Mouse (Mus musculus): Measurements from ENCODE around the gene Ifnab. TPM values are rescaled to one million over a fixed set of nuclear protein-coding genes. Genes with fewer than 3 reads are reported as not detected.

Ifnab gene
- polyA plus RNA-seq, 1 experiment: not detected

DNA sequence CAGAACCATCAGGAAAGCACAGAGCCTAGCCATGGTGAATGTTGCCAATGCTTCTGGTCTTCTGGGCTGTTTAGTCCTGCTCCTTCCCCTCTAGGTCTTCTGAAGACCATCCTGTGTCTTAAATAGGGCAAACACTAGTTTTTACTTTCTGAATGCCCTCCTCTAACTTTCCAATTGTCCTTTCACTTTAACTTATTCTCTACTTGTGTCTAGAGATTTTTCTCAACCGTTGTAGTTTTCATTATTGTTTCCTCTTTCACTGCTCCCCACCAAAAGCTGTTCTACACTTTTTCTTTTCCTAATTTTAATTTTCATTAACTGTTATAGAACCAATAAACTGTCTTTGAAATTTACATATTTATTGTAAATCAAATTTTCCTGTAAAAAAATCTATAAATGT lies 14.3 kb downstream of the Ifnab start, which contains the start of gene Ifna16:
TSS of gene Ifna16 (minus strand) at position 101 of the 400 bp plus-strand sequence.
- DNase-seq (ENCODE audit: low spot score): no peak

DNA sequence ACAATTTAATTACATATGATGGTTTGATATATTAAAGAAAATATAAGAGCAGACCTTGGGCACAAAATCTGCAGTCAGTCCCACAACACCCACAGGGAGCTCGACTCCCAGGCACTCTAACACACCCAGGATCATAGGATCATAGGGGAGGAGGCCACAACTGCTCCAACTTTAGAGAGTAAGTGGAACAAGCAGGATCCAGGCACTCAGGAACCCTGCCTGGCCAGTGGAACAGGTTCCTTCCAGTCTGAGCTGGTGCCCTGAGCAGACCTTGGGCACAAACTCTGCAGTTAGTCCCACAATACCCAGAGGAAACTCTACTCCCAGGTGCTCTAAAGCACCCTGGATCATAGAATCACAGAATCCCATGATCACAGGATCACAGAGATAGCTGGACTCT lies 35.7 kb downstream of the Ifnab start:
- no peak for DNase-seq (ENCODE audit: low spot score)

DNA sequence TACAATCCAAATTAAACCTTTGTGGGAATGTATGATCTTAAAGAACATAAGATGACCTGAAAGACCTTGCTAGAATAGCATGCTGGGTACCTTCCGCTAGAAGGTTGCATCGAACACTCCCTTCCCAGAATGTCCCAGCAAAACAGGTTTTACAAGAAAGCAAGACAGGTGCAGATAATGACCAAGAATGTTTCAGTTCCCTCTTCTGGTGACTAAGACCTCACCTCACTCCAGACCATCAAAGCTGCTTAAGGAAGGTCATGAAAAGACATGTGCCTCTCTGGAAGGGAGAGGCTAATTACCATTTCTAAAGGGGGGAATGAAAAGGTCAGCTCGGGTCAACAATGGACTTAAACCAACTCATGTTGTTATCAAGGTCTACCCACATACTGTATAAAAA lies 37.5 kb downstream of the Ifnab start:
- DNase-seq (ENCODE audit: low spot score): no peak

DNA sequence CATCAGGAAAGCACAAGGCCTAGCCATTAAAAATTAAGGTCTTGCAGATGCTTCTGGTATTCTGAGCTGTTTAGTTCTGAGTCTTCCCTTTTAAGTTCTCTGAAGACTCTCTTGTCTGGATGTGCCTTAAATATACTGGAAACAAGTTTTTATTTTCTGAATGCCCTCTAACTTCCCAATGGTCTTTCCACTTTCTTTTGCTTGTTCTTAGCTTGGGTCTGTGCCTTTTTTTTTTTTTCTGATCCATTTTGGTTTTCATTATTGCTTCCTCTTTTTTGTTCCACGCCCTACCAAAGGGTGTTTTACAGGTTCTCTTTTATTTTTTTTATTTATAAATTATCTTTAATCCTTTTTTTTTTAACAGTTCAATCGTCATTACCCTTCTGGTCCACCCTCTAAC lies 46.8 kb downstream of the Ifnab start, which contains the start of gene Ifna13:
TSS of gene Ifna13 (minus strand) at position 101 of the 400 bp plus-strand sequence.
- DNase-seq (ENCODE audit: low spot score): no peak

- no peak for DNase-seq (ENCODE audit: low spot score)
These were observed 48.6 kb downstream of the Ifnab start for GRCm38 (mm10) chr4:88642526-88642925.

GRCm38 (mm10) chr4:88641077-88641831 lies 49.9 kb downstream of the Ifnab start:
- peak; percentile 85 for DNase-seq (ENCODE audit: low spot score)

- DNase-seq (ENCODE audit: low spot score): no peak
These were observed 50.5 kb downstream of the Ifnab start for GRCm38 (mm10) chr4:88640704-88641076.

Other genes starting within 250 kb of the Ifnab start
- gene Ifnb1, start 168.6 kb downstream of the Ifnab start, polyA plus RNA-seq (2012; rRNA removed): not detected in 2 replicates
- not detected in 2 replicates for gene Ifna15, start 133.1 kb downstream of the Ifnab start, polyA plus RNA-seq (2012; rRNA removed)
- not detected in 2 replicates for gene Ifna14, start 119.6 kb downstream of the Ifnab start, polyA plus RNA-seq (2012; rRNA removed)
- gene Ifna9, start 99.0 kb downstream of the Ifnab start, polyA plus RNA-seq (2012; rRNA removed): not detected in 2 replicates
- not detected in 2 replicates for gene Ifna12, start 88.0 kb downstream of the Ifnab start, polyA plus RNA-seq (2012; rRNA removed)
- gene C87499, start 56.9 kb downstream of the Ifnab start, polyA plus RNA-seq (2012; rRNA removed): not detected in 2 replicates
- gene Ifna13, start 46.9 kb downstream of the Ifnab start, polyA plus RNA-seq (2012; rRNA removed): not detected in 2 replicates
- gene Ifna16, start 14.4 kb downstream of the Ifnab start, polyA plus RNA-seq (2012; rRNA removed): not detected in 2 replicates
- gene Ifna2, start 7.4 kb downstream of the Ifnab start, polyA plus RNA-seq (2012; rRNA removed): not detected in 2 replicates
- gene Gm26566, start 30.4 kb upstream of the Ifnab start, polyA plus RNA-seq (2012; rRNA removed): 0.25 and 0.66 TPM in 2 replicates
- gene Klhl9, start 31.1 kb upstream of the Ifnab start, polyA plus RNA-seq (2012; rRNA removed): 40.0 and 42.0 TPM in 2 replicates
- not detected in 2 replicates for gene Gm13271, start 63.5 kb upstream of the Ifnab start, polyA plus RNA-seq (2012; rRNA removed)
- 0.04 and 0.10 TPM in 2 replicates for gene Gm13283, start 68.8 kb upstream of the Ifnab start, polyA plus RNA-seq (2012; rRNA removed)
- 0.07 TPM in 1 of 2 replicates, not detected in the other for gene Gm13290, start 82.5 kb upstream of the Ifnab start, polyA plus RNA-seq (2012; rRNA removed)
- gene Gm13289, start 85.6 kb upstream of the Ifnab start, polyA plus RNA-seq (2012; rRNA removed): not detected in 2 replicates
- not detected in 2 replicates for gene Gm13272, start 88.5 kb upstream of the Ifnab start, polyA plus RNA-seq (2012; rRNA removed)
- 0.12 TPM in 1 of 2 replicates, not detected in the other for gene Ifnz, start 90.8 kb upstream of the Ifnab start, polyA plus RNA-seq (2012; rRNA removed)
- gene Gm13276, start 94.3 kb upstream of the Ifnab start, polyA plus RNA-seq (2012; rRNA removed): not detected in 2 replicates
- not detected in 2 replicates for gene Gm13277, start 97.3 kb upstream of the Ifnab start, polyA plus RNA-seq (2012; rRNA removed)
- not detected in 2 replicates for gene Gm13278, start 100.2 kb upstream of the Ifnab start, polyA plus RNA-seq (2012; rRNA removed)
- not detected in 2 replicates for gene Gm13275, start 103.1 kb upstream of the Ifnab start, polyA plus RNA-seq (2012; rRNA removed)
- gene Gm13279, start 106.0 kb upstream of the Ifnab start, polyA plus RNA-seq (2012; rRNA removed): not detected in 2 replicates
- 0.07 TPM in 1 of 2 replicates, not detected in the other for gene Gm13285, start 108.3 kb upstream of the Ifnab start, polyA plus RNA-seq (2012; rRNA removed)
- 0.15 TPM in 1 of 2 replicates, not detected in the other for gene Gm13287, start 111.9 kb upstream of the Ifnab start, polyA plus RNA-seq (2012; rRNA removed)
- 0.01 TPM in 1 of 2 replicates, not detected in the other for gene Gm13288, start 114.2 kb upstream of the Ifnab start, polyA plus RNA-seq (2012; rRNA removed)
- not detected in 2 replicates for gene Ifna7, start 124.9 kb upstream of the Ifnab start, polyA plus RNA-seq (2012; rRNA removed)
- not detected in 2 replicates for gene Ifna11, start 128.6 kb upstream of the Ifnab start, polyA plus RNA-seq (2012; rRNA removed)
- gene Ifna6, start 136.1 kb upstream of the Ifnab start, polyA plus RNA-seq (2012; rRNA removed): not detected in 2 replicates
- not detected in 2 replicates for gene Ifna5, start 144.2 kb upstream of the Ifnab start, polyA plus RNA-seq (2012; rRNA removed)
- gene Ifna4, start 150.5 kb upstream of the Ifnab start, polyA plus RNA-seq (2012; rRNA removed): not detected in 2 replicates
- gene Ifna1, start 158.7 kb upstream of the Ifnab start, polyA plus RNA-seq (2012; rRNA removed): not detected in 2 replicates
- 0.48 and 0.80 TPM in 2 replicates for gene Ifne, start 188.8 kb upstream of the Ifnab start, polyA plus RNA-seq (2012; rRNA removed)